Mouse (Mus musculus) ES-Bruce4 (cell line): ENCODE results near the gene Doc2a.

Experiments used
- CTCF ChIP-seq: IDR thresholded peaks from one replicate; pipeline ENCODE4 v1.8.1; 2011; ENCODE audit warnings: low read depth, low read length
- EP300 ChIP-seq: IDR thresholded peaks from 2 replicates; pipeline ENCODE4 v1.6.1; 2011; ENCODE audit warnings: low read depth, low read length; ENCODE audit not compliant: insufficient read depth
- POLR2A ChIP-seq: IDR thresholded peaks from one replicate; pipeline ENCODE4 v1.8.1; 2011; ENCODE audit warnings: low read length; ENCODE audit not compliant: insufficient read depth

- no peak for TF ChIP-seq POLR2A
- TF ChIP-seq CTCF = no peak
- TF ChIP-seq EP300 = no peak
Observed at GRCm38 (mm10) chr7:126896912-126897311, 49.7 kb downstream of the Doc2a start.
